Mouse (Mus musculus): ENCODE measurements around the gene Cenps. TPM values are rescaled to one million over a fixed set of nuclear protein-coding genes. Genes with fewer than 3 reads are reported as not detected.

Cenps gene
- polyA plus RNA-seq, 1 experiment from 2014 or later = 24.9 TPM

DNA sequence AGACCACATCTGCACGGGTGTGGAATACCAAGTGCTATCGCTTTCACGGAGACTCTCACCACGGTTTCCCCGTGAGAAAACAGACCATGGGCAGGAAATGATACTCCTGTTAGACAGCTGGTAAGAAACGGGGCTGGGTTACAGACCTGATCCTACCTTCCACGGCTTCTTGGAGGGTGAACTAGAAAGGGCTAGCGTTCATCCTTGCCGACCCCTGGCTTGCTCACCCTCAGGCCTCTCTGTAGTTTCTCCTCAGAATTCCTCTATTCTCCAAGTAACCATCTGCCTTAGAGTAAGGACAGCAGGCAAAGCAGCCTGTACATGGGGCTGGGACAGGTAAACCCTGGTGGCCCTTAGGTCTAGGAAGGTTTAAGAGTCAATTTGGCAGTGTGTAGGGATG, 11.8 kb upstream of the Cenps start:
- H3K36me3 ChIP-seq (ENCODE audit: control insufficient read depth, insufficient read depth) = peaks cover 22% of the 10 kb centered on the region
- 90% methylated on average over 9 of the region's 9 CpGs for WGBS
- ATAC-seq = no peak

DNA sequence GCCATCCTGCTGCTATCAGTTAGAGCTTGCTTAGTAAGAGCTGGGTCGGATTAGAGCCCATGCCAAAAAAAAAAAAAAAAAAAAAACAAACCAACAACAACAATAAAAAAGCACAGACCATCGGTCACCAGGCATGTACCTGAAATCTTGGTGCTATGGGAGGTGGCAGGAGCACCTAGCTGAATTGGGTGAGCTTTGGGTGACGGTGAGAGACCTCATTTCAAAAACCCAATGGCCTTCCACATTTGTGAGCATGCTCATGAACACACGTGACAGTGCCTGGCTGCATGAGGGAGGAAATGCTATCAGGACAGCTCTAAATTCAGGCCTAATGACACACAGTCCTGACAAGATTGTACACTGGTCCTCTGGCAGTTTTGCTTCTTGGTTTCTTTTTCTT, 10.7 kb upstream of the Cenps start:
- no peak for ATAC-seq
- WGBS = 91% methylated on average over 4 of the region's 4 CpGs
- H3K36me3 ChIP-seq (ENCODE audit: control insufficient read depth, insufficient read depth) = peaks cover 14% of the 10 kb centered on the region
- no peaks in the 10 kb centered on the region for H3K27me3 ChIP-seq (replicated peaks; ENCODE audit: control insufficient read depth, insufficient read depth, low read length)
- no peaks in the 10 kb centered on the region for H3K4me1 ChIP-seq (replicated peaks; ENCODE audit: control insufficient read depth, insufficient read depth, low read length)
- no peak overlapping the region for H3K4me3 ChIP-seq (replicated peaks; ENCODE audit: low read length)
- no peaks in the 10 kb centered on the region for H3K9me3 ChIP-seq (ENCODE audit: control insufficient read depth, low read length)
- no peak overlapping the region for H3K27ac ChIP-seq (ENCODE audit: low read length)
- H3K9ac ChIP-seq (replicated peaks; ENCODE audit: low read depth, low read length) = no peak overlapping the region
- no peak overlapping the region for H3K4me2 ChIP-seq (ENCODE audit: low read length)

More for the DNA sequence above, 11.8 kb upstream of the Cenps start:
- Histone ChIP-seq H3K9ac (replicated peaks; ENCODE audit: low read depth, low read length) (no peak overlapping the region), H3K4me1 (replicated peaks; ENCODE audit: control insufficient read depth, insufficient read depth, low read length) (no peaks in the 10 kb centered on the region), H3K9me3 (ENCODE audit: control insufficient read depth, low read length) (no peaks in the 10 kb centered on the region), H3K4me2 (ENCODE audit: low read length) (no peak overlapping the region), H3K27me3 (replicated peaks; ENCODE audit: control insufficient read depth, insufficient read depth, low read length) (no peaks in the 10 kb centered on the region), H3K27ac (ENCODE audit: low read length) (no peak overlapping the region), H3K4me3 (replicated peaks; ENCODE audit: low read length) (no peak overlapping the region)

DNA sequence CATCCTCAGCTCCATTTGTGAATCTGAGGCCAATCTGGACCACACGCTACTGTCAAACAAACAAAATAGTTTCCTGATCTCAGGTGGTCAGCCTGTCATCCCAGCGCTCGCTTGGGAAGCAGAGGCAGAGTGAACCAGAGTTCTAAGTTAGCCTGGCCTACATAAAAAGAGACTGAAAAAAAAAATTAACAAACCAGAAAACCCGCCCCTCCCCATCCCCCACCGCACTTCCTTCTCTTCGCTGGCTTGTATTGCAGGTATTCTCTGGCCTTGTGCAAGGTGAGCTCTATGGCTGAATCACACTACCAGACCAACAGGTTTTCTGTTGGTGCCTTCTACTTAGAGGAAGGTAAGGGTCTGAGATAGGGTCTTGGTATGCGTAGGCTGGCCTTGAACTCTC, 10.1 kb upstream of the Cenps start:
- H3K9me3 ChIP-seq (ENCODE audit: control insufficient read depth, low read length) = no peaks in the 10 kb centered on the region
- no peak for ATAC-seq
- H3K4me1 ChIP-seq (replicated peaks; ENCODE audit: control insufficient read depth, insufficient read depth, low read length) = no peaks in the 10 kb centered on the region
- H3K4me2 ChIP-seq (ENCODE audit: low read length) = no peak overlapping the region
- WGBS = 86% methylated on average over 7 of the region's 7 CpGs
- H3K27ac ChIP-seq (ENCODE audit: low read length) = no peak overlapping the region
- no peaks in the 10 kb centered on the region for H3K27me3 ChIP-seq (replicated peaks; ENCODE audit: control insufficient read depth, insufficient read depth, low read length)
- no peak overlapping the region for H3K9ac ChIP-seq (replicated peaks; ENCODE audit: low read depth, low read length)
- peaks cover 14% of the 10 kb centered on the region for H3K36me3 ChIP-seq (ENCODE audit: control insufficient read depth, insufficient read depth)
- no peak overlapping the region for H3K4me3 ChIP-seq (replicated peaks; ENCODE audit: low read length)

DNA sequence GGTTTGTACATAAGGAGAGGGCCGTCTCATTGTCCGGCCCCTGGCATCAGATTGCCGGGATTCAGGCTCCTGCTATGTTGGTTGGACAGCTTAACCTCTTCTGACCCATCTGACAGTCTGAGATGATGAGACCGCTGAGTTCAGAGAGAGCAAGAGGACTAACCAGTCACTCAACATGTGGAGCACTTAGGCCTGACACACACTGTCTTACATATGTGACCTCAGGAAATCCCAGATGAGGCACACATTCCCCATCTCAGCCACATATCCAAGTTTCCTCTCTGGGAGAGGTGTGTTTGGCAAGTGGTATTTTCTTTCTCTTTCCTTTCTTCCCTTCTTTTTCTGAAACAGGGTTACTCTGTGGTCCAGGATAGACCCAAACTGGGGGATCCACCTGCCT, 7.7 kb upstream of the Cenps start:
- Histone ChIP-seq H3K4me2 (ENCODE audit: low read length) (no peak overlapping the region), H3K9ac (replicated peaks; ENCODE audit: low read depth, low read length) (no peak overlapping the region; the same call in 1 of the 2 replicates), H3K4me3 (replicated peaks; ENCODE audit: low read length) (no peak overlapping the region), H3K27ac (ENCODE audit: low read length) (no peak overlapping the region), H3K27me3 (replicated peaks; ENCODE audit: control insufficient read depth, insufficient read depth, low read length) (no peaks in the 10 kb centered on the region), H3K9me3 (ENCODE audit: control insufficient read depth, low read length) (no peaks in the 10 kb centered on the region), H3K4me1 (replicated peaks; ENCODE audit: control insufficient read depth, insufficient read depth, low read length) (no peaks in the 10 kb centered on the region), H3K36me3 (ENCODE audit: control insufficient read depth, insufficient read depth) (0 out of 2 replicates have a peak, but pooled peaks cover 5% of the 10 kb centered on the region)
- WGBS = 78% methylated on average over 4 of the region's 4 CpGs
- no peak for ATAC-seq

DNA sequence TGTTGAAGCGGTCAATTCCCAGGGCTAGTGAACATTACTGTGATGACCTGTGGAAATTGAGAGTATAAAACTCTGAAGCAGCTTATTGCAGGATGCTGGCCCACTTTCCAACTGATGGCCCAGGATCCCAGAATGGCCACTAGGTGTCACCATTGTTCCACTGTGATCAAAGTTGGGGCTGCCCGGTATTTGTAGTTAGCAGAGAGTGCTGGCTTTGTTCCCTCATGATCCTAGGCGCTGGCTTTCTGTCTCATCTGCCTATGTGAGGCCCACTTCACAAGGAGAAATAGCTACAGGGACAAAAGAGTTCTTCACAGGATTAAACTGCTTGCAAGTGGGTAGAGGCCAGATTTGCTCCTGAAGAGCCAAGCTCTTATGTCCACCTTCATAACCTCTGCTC, 7.0 kb upstream of the Cenps start:
- H3K27ac ChIP-seq (ENCODE audit: low read length) = peak overlapping the region; percentile 72
- no peaks in the 10 kb centered on the region for H3K36me3 ChIP-seq (ENCODE audit: control insufficient read depth, insufficient read depth)
- 7% methylated on average over 3 of the region's 3 CpGs for WGBS
- H3K9ac ChIP-seq (replicated peaks; ENCODE audit: low read depth, low read length) = peak overlapping the region; percentile 29; the same call in 1 of the 2 replicates
- no peaks in the 10 kb centered on the region for H3K4me1 ChIP-seq (replicated peaks; ENCODE audit: control insufficient read depth, insufficient read depth, low read length)
- no peaks in the 10 kb centered on the region for H3K27me3 ChIP-seq (replicated peaks; ENCODE audit: control insufficient read depth, insufficient read depth, low read length)
- H3K9me3 ChIP-seq (ENCODE audit: control insufficient read depth, low read length) = no peaks in the 10 kb centered on the region
- H3K4me3 ChIP-seq (replicated peaks; ENCODE audit: low read length) = no peak overlapping the region
- peak; percentile 91 for ATAC-seq
- H3K4me2 ChIP-seq (ENCODE audit: low read length) = no peak overlapping the region

DNA sequence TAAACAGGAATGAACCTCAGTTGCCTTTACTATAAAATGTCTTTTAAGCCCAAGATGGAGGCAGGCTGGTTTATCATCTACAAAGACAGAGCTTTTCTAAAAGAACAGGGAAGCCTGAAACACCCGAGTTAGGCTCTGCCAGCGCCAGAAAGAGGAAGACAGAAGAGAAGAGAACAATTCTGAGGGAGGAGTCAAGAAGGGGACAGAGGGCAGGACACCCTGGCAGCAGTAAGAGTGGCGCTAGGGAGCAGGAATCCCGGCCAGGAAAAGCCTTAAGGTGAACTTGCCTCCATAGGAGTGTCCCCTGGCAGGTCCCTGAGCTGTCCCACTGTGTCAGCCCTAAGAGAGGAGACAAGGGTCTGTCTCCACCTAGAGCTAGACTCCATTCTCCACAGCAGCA, 6.2 kb upstream of the Cenps start:
- no peak overlapping the region for H3K9ac ChIP-seq (replicated peaks; ENCODE audit: low read depth, low read length)
- H3K27me3 ChIP-seq (replicated peaks; ENCODE audit: control insufficient read depth, insufficient read depth, low read length) = no peaks in the 10 kb centered on the region
- no peak overlapping the region for H3K27ac ChIP-seq (ENCODE audit: low read length)
- ATAC-seq = no peak
- H3K4me2 ChIP-seq (ENCODE audit: low read length) = no peak overlapping the region
- H3K4me1 ChIP-seq (replicated peaks; ENCODE audit: control insufficient read depth, insufficient read depth, low read length) = no peaks in the 10 kb centered on the region
- no peaks in the 10 kb centered on the region for H3K36me3 ChIP-seq (ENCODE audit: control insufficient read depth, insufficient read depth)
- no peak overlapping the region for H3K4me3 ChIP-seq (replicated peaks; ENCODE audit: low read length)
- 29% methylated on average over 4 of the region's 4 CpGs for WGBS
- H3K9me3 ChIP-seq (ENCODE audit: control insufficient read depth, low read length) = no peaks in the 10 kb centered on the region

DNA sequence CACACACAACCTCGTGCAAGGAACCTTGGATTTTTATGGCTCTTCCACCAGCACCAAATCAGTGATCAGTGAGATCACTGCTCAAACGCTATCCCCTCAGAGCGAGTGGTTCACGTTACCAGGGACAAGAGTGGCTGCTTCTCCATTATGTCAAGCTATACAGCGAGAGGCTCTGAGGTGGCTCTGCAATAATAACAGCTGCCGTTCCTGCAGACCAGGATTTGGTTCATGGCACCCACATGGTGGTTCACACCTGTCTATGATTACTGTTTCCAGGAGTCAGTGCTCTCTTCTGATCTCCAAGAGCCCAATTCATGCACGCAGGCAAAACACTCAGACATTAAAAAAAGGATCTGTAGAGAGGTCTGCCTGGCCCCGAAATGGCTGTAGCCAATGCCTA, 1.1 kb upstream of the Cenps start:
- 82% methylated on average over 8 of the region's 8 CpGs for WGBS
- H3K9ac ChIP-seq (replicated peaks; ENCODE audit: low read depth, low read length) = no peak overlapping the region
- H3K27ac ChIP-seq (ENCODE audit: low read length) = no peak overlapping the region
- H3K9me3 ChIP-seq (ENCODE audit: control insufficient read depth, low read length) = no peaks in the 10 kb centered on the region
- H3K27me3 ChIP-seq (replicated peaks; ENCODE audit: control insufficient read depth, insufficient read depth, low read length) = no peaks in the 10 kb centered on the region
- H3K4me1 ChIP-seq (replicated peaks; ENCODE audit: control insufficient read depth, insufficient read depth, low read length) = peaks cover 7% of the 10 kb centered on the region
- H3K4me2 ChIP-seq (ENCODE audit: low read length) = no peak overlapping the region
- H3K36me3 ChIP-seq (ENCODE audit: control insufficient read depth, insufficient read depth) = no peaks in the 10 kb centered on the region
- ATAC-seq = no peak
- H3K4me3 ChIP-seq (replicated peaks; ENCODE audit: low read length) = no peak overlapping the region

DNA sequence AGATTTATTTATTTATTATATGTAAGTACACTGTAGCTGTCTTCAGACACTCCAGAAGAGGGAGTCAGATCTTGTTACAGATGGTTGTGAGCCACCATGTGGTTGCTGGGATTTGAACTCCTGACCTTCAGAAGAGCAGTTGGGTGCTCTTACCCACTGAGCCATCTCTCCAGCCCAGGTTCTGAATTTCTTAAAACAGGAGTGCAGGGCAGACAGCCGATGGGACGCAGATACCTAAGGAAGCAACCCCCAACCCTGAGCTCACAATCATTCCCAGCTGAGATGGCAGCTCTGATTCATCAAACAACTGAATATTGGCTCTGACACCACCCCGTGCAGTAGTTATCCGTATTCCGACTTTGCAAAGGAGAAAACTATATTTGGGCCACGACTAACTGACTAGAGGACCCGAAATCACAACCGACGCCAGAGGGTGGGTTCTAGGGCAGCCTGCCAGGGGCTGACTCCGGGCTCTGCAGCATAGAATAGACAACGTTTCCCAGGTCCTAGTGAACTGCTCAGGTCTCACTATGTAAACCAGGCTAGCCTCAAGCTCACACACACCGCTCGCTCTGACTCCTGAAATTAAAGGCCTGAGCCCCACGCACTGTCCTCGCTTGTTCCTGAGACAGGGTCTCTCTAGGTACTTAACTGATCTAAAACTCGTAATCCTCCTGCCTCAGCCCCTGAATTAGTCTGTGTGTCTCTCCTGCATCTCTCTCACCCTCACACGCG, 1.1 kb downstream of the Cenps start:
- Histone ChIP-seq H3K4me3 (replicated peaks; ENCODE audit: low read length) (peak overlapping the region; percentile 74), H3K36me3 (ENCODE audit: control insufficient read depth, insufficient read depth) (peaks cover 1% of the 10 kb centered on the region; the same call in 1 of the 2 replicates), H3K9ac (replicated peaks; ENCODE audit: low read depth, low read length) (peak overlapping the region; percentile 74; the same call in 1 of the 2 replicates), H3K27me3 (replicated peaks; ENCODE audit: control insufficient read depth, insufficient read depth, low read length) (no peaks in the 10 kb centered on the region), H3K27ac (ENCODE audit: low read length) (no peak overlapping the region), H3K4me2 (ENCODE audit: low read length) (peak overlapping the region; percentile 72), H3K4me1 (replicated peaks; ENCODE audit: control insufficient read depth, insufficient read depth, low read length) (peaks cover 7% of the 10 kb centered on the region), H3K9me3 (ENCODE audit: control insufficient read depth, low read length) (no peaks in the 10 kb centered on the region)
- 0 out of 2 replicates have a peak, but pooled peaks have one; percentile 4 for ATAC-seq
- WGBS = 57% methylated on average over 18 of the region's 18 CpGs

DNA sequence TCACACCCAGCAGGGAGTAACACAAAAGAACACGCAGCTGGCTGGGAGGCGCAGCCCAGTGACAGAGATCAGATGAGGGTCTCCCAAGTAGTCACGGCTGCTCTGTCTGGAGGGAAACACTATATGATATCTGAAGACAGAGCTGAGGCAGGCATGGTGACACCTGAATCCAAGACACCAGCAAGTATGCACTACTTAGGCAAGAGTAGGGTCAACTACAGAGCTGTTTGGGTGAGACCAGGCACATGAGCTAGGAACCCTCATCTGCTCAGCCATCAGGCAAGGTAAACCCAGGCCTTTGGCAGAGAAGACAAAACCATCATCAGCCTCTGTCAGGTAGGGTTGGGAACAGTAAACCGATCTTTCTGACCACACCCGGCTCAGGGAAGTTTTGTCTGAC, 4.0 kb downstream of the Cenps start:
- no peak for ATAC-seq
- H3K4me1 ChIP-seq (replicated peaks; ENCODE audit: control insufficient read depth, insufficient read depth, low read length) = peaks cover 7% of the 10 kb centered on the region
- no peaks in the 10 kb centered on the region for H3K9me3 ChIP-seq (ENCODE audit: control insufficient read depth, low read length)
- H3K36me3 ChIP-seq (ENCODE audit: control insufficient read depth, insufficient read depth) = peaks cover 2% of the 10 kb centered on the region; the same call in 1 of the 2 replicates
- H3K27me3 ChIP-seq (replicated peaks; ENCODE audit: control insufficient read depth, insufficient read depth, low read length) = no peaks in the 10 kb centered on the region
- H3K27ac ChIP-seq (ENCODE audit: low read length) = no peak overlapping the region
- H3K4me3 ChIP-seq (replicated peaks; ENCODE audit: low read length) = no peak overlapping the region
- no peak overlapping the region for H3K4me2 ChIP-seq (ENCODE audit: low read length)
- no peak overlapping the region for H3K9ac ChIP-seq (replicated peaks; ENCODE audit: low read depth, low read length)
- 78% methylated on average over 5 of the region's 5 CpGs for WGBS

Data from forebrain, embryonic 16.5 days (tissue).